Mouse (Mus musculus): ENCODE measurements around the gene Coch. TPM values are rescaled to one million over a fixed set of nuclear protein-coding genes. Genes with fewer than 3 reads are reported as not detected.

The Coch gene
- total RNA-seq (2014; rRNA removed) (24.9 and 31.6 TPM in 2 replicates), polyA plus RNA-seq (2015; fragmentation: Nextera tagmentation; extraction: Ambion mirVana) (20.3 and 22.2 TPM in 2 replicates)

- no peaks in the 10 kb centered on the region for H3K36me3 ChIP-seq (ENCODE audit: insufficient read depth, low read length)
- peak within 1 kb of the TSS; percentile 97 for H3K4me2 ChIP-seq (ENCODE audit: low read depth, low read length, poor library complexity, severe bottlenecking)
- peak; percentile 80 for ATAC-seq (ENCODE audit: low FRiP score)
- TF ChIP-seq CTCF (IDR thresholded peaks at IDR 0.05): no peak
- H3K4me1 ChIP-seq (ENCODE audit: insufficient read depth, low read length): 0 out of 2 replicates have a peak, but pooled peaks cover 3% of the 10 kb centered on the region
- no peaks in the 10 kb centered on the region for H3K9me3 ChIP-seq (ENCODE audit: low read length)
- 0 out of 2 replicates have a peak within 1 kb of the TSS, but pooled peaks have one; percentile 6 for H3K27ac ChIP-seq (ENCODE audit: low read depth, low read length)
- under 1% methylated on average over 75 of the region's 79 CpGs for WGBS
- H3K27me3 ChIP-seq (ENCODE audit: insufficient read depth, low read length): peaks cover 6% of the 10 kb centered on the region; the same call in 1 of the 2 replicates
- H3K9ac ChIP-seq (replicated peaks; ENCODE audit: low read length, poor library complexity, severe bottlenecking): peak within 1 kb of the TSS; percentile 62
- peak; percentile 25 for DNase-seq (ENCODE audit: low spot score)
- peak within 1 kb of the TSS; percentile 78 for H3K4me3 ChIP-seq (ENCODE audit: low read depth, low read length)
Measured at GRCm38 (mm10) chr12:51593229-51594029, at the start of gene Coch. Coch (plus strand) TSS chr12:51593341.

- Histone ChIP-seq H3K36me3 (ENCODE audit: insufficient read depth, low read length) (no peaks in the 10 kb centered on the region), H3K27ac (ENCODE audit: low read depth, low read length) (no peak overlapping the region), H3K27me3 (ENCODE audit: insufficient read depth, low read length) (no peaks in the 10 kb centered on the region), H3K4me3 (ENCODE audit: low read depth, low read length) (no peak overlapping the region), H3K4me1 (ENCODE audit: insufficient read depth, low read length) (no peaks in the 10 kb centered on the region), H3K4me2 (ENCODE audit: low read depth, low read length, poor library complexity, severe bottlenecking) (no peak overlapping the region), H3K9ac (replicated peaks; ENCODE audit: low read length, poor library complexity, severe bottlenecking) (no peak overlapping the region), H3K9me3 (ENCODE audit: low read length) (no peaks in the 10 kb centered on the region)
- 72% methylated on average over 9 of the region's 9 CpGs for WGBS
- TF ChIP-seq CTCF (IDR thresholded peaks at IDR 0.05): no peak
- DNase-seq (ENCODE audit: low spot score) (no peak), ATAC-seq (ENCODE audit: low FRiP score) (no peak)
Measured at GRCm38 (mm10) chr12:51543402-51543960, 49.7 kb upstream of the Coch start.

- no peaks in the 10 kb centered on the region for H3K27me3 ChIP-seq (ENCODE audit: insufficient read depth, low read length)
- no peak overlapping the region for H3K27ac ChIP-seq (ENCODE audit: low read depth, low read length)
- H3K4me3 ChIP-seq (ENCODE audit: low read depth, low read length): no peak overlapping the region
- H3K36me3 ChIP-seq (ENCODE audit: insufficient read depth, low read length): no peaks in the 10 kb centered on the region
- no peak for TF ChIP-seq CTCF (IDR thresholded peaks at IDR 0.05)
- H3K4me1 ChIP-seq (ENCODE audit: insufficient read depth, low read length): no peaks in the 10 kb centered on the region
- no peak overlapping the region for H3K4me2 ChIP-seq (ENCODE audit: low read depth, low read length, poor library complexity, severe bottlenecking)
- ATAC-seq (ENCODE audit: low FRiP score) (no peak), DNase-seq (ENCODE audit: low spot score) (no peak)
- H3K9ac ChIP-seq (replicated peaks; ENCODE audit: low read length, poor library complexity, severe bottlenecking): no peak overlapping the region
- no peaks in the 10 kb centered on the region for H3K9me3 ChIP-seq (ENCODE audit: low read length)
- 59% methylated on average over 1 of the region's 1 CpGs for WGBS
Measured at GRCm38 (mm10) chr12:51555041-51555440, 38.1 kb upstream of the Coch start.

- H3K4me3 ChIP-seq (ENCODE audit: low read depth, low read length): no peak overlapping the region
- WGBS: 77% methylated on average over 9 of the region's 9 CpGs
Measured at GRCm38 (mm10) chr12:51561416-51561815, 31.7 kb upstream of the Coch start.

GRCm38 (mm10) chr12:51567225-51567624, 25.9 kb upstream of the Coch start:
- ATAC-seq (ENCODE audit: low FRiP score) (no peak; the same call in 1 of the 2 replicates), DNase-seq (ENCODE audit: low spot score) (no peak)
- Histone ChIP-seq H3K4me3 (ENCODE audit: low read depth, low read length) (no peak overlapping the region), H3K27ac (ENCODE audit: low read depth, low read length) (no peak overlapping the region), H3K36me3 (ENCODE audit: insufficient read depth, low read length) (no peaks in the 10 kb centered on the region), H3K4me1 (ENCODE audit: insufficient read depth, low read length) (no peaks in the 10 kb centered on the region), H3K27me3 (ENCODE audit: insufficient read depth, low read length) (no peaks in the 10 kb centered on the region), H3K9ac (replicated peaks; ENCODE audit: low read length, poor library complexity, severe bottlenecking) (no peak overlapping the region), H3K9me3 (ENCODE audit: low read length) (no peaks in the 10 kb centered on the region), H3K4me2 (ENCODE audit: low read depth, low read length, poor library complexity, severe bottlenecking) (no peak overlapping the region)
- TF ChIP-seq CTCF (IDR thresholded peaks at IDR 0.05): no peak
- WGBS: 76% methylated on average over 7 of the region's 7 CpGs

More at GRCm38 (mm10) chr12:51561416-51561815, 31.7 kb upstream of the Coch start:
- Histone ChIP-seq H3K9me3 (ENCODE audit: low read length) (no peaks in the 10 kb centered on the region), H3K27ac (ENCODE audit: low read depth, low read length) (no peak overlapping the region), H3K27me3 (ENCODE audit: insufficient read depth, low read length) (no peaks in the 10 kb centered on the region), H3K36me3 (ENCODE audit: insufficient read depth, low read length) (no peaks in the 10 kb centered on the region), H3K4me2 (ENCODE audit: low read depth, low read length, poor library complexity, severe bottlenecking) (no peak overlapping the region), H3K4me1 (ENCODE audit: insufficient read depth, low read length) (no peaks in the 10 kb centered on the region), H3K9ac (replicated peaks; ENCODE audit: low read length, poor library complexity, severe bottlenecking) (no peak overlapping the region)
- ATAC-seq (ENCODE audit: low FRiP score): no peak
- no peak for DNase-seq (ENCODE audit: low spot score)
- TF ChIP-seq CTCF (IDR thresholded peaks at IDR 0.05): no peak

GRCm38 (mm10) chr12:51569472-51569871, 23.7 kb upstream of the Coch start:
- no peak overlapping the region for H3K9ac ChIP-seq (replicated peaks; ENCODE audit: low read length, poor library complexity, severe bottlenecking)
- H3K27me3 ChIP-seq (ENCODE audit: insufficient read depth, low read length): no peaks in the 10 kb centered on the region
- no peaks in the 10 kb centered on the region for H3K36me3 ChIP-seq (ENCODE audit: insufficient read depth, low read length)
- no peak for TF ChIP-seq CTCF (IDR thresholded peaks at IDR 0.05)
- H3K4me1 ChIP-seq (ENCODE audit: insufficient read depth, low read length): no peaks in the 10 kb centered on the region
- no peak overlapping the region for H3K4me3 ChIP-seq (ENCODE audit: low read depth, low read length)
- DNase-seq (ENCODE audit: low spot score): no peak
- no peak overlapping the region for H3K27ac ChIP-seq (ENCODE audit: low read depth, low read length)
- no peaks in the 10 kb centered on the region for H3K9me3 ChIP-seq (ENCODE audit: low read length)
- WGBS: 94% methylated on average over 8 of the region's 8 CpGs
- H3K4me2 ChIP-seq (ENCODE audit: low read depth, low read length, poor library complexity, severe bottlenecking): no peak overlapping the region
- ATAC-seq (ENCODE audit: low FRiP score): no peak

Data from midbrain, postnatal 0 days (tissue).